Mouse (Mus musculus) lung, adult 2 months (tissue): ENCODE results near the gene Rer1.

Experiments
- CTCF ChIP-seq: fragments of 200-500 bp; IDR thresholded peaks from 2 replicates; pipeline ENCODE4 v1.5.1; 2011; ENCODE audit warnings: mild to moderate bottlenecking, low read length, control low read depth; ENCODE audit not compliant: insufficient read depth
- POLR2A ChIP-seq: fragments of 200-500 bp; IDR thresholded peaks from 2 replicates; pipeline ENCODE4 v1.6.1; 2011; ENCODE audit warnings: low read depth, mild to moderate bottlenecking, control low read depth, low read length, borderline replicate concordance; ENCODE audit errors: extremely low read depth

DNA sequence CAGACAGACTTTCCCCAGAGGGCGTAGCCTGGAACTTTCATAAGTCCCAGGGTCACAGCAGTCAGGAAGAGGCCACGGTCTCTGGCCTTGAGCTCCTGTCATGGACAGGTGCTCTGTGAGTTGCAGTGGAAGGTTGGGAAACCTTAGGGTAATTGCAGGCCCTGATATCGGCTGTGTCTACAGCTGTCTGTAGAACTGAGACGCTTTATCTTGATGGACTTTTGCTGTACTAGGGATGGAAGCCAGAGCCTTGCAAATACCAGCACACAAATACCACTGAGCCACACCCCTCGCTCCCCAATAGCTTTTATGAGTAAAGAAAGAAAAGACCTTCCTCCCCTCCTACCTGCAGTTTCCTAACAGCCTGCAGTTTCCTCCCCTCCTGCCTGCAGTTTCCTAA lies 34.4 kb upstream of the Rer1 start:
- TF ChIP-seq CTCF (no peak), POLR2A (no peak)
